Mouse (Mus musculus): ENCODE results near the gene Ptov1. TPM values are rescaled to one million over a fixed set of nuclear protein-coding genes. Genes with fewer than 3 reads are reported as not detected.

Gene Ptov1
- polyA plus RNA-seq, 1 experiment from 2014 or later: 288 TPM

DNA sequence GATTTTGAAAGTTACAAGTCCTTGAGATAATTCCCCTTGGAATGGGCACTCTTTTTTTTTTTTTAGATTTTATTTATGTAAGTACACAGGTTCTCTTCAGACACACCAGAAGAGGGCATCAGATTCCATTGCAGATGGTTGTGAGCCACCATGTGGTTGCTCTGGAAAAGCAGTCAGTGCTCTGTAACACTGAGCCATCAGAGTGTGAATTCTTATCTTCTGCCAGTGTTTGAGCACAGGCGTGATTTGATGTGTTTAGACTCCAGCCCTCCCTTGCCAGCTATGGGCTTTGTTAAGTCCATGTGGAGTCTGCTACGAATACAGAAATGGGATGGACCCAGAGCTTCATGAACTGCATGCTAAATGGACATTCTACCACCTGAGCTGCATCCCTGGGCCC, 51.4 kb downstream of the Ptov1 start:
- no peaks in the 10 kb centered on the region for H3K27me3 ChIP-seq (replicated peaks; ENCODE audit: insufficient read depth, low read length)
- H3K4me1 ChIP-seq (ENCODE audit: insufficient read depth, low read depth, low read length): peaks cover 18% of the 10 kb centered on the region; the same call in 1 of the 2 replicates
- peak overlapping the region; percentile 82; the same call in 1 of the 2 replicates for H3K4me2 ChIP-seq (replicated peaks; ENCODE audit: low read depth, low read length)
- H3K36me3 ChIP-seq (ENCODE audit: insufficient read depth, low read length): no peaks in the 10 kb centered on the region
- 24% methylated on average over 2 of the region's 2 CpGs for WGBS
- peak; percentile 59 for DNase-seq (ENCODE audit: low spot score)
- H3K27ac ChIP-seq (ENCODE audit: low read length): no peak overlapping the region
- no peak for TF ChIP-seq EP300 (IDR thresholded peaks at IDR 0.05)
- peak; percentile 62 for TF ChIP-seq CTCF (IDR thresholded peaks at IDR 0.05)
- no peak overlapping the region for H3K4me3 ChIP-seq (ENCODE audit: low read depth, low read length)
- ATAC-seq: no peak
- no peaks in the 10 kb centered on the region for H3K9me3 ChIP-seq (ENCODE audit: low read length)
- no peak overlapping the region for H3K9ac ChIP-seq (replicated peaks; ENCODE audit: low read depth)

- TF ChIP-seq CTCF (IDR thresholded peaks at IDR 0.05): no peak
- no peak for TF ChIP-seq EP300 (IDR thresholded peaks at IDR 0.05)
- Histone ChIP-seq H3K36me3 (ENCODE audit: insufficient read depth, low read length) (no peaks in the 10 kb centered on the region), H3K9ac (replicated peaks; ENCODE audit: low read depth) (peak overlapping the region; percentile 82), H3K27me3 (replicated peaks; ENCODE audit: insufficient read depth, low read length) (no peaks in the 10 kb centered on the region), H3K4me1 (ENCODE audit: insufficient read depth, low read depth, low read length) (peaks cover 18% of the 10 kb centered on the region; the same call in 1 of the 2 replicates), H3K4me2 (replicated peaks; ENCODE audit: low read depth, low read length) (peak overlapping the region; percentile 82), H3K27ac (ENCODE audit: low read length) (peak overlapping the region; percentile 96; the same call in 1 of the 2 replicates), H3K4me3 (ENCODE audit: low read depth, low read length) (peak overlapping the region; percentile 90), H3K9me3 (ENCODE audit: low read length) (no peaks in the 10 kb centered on the region)
- DNase-seq (ENCODE audit: low spot score) (peak; percentile 4), ATAC-seq (no peak)
- 15% methylated on average over 3 of the region's 3 CpGs for WGBS
These were observed 52.1 kb downstream of the Ptov1 start for GRCm38 (mm10) chr7:44817441-44817840.

DNA sequence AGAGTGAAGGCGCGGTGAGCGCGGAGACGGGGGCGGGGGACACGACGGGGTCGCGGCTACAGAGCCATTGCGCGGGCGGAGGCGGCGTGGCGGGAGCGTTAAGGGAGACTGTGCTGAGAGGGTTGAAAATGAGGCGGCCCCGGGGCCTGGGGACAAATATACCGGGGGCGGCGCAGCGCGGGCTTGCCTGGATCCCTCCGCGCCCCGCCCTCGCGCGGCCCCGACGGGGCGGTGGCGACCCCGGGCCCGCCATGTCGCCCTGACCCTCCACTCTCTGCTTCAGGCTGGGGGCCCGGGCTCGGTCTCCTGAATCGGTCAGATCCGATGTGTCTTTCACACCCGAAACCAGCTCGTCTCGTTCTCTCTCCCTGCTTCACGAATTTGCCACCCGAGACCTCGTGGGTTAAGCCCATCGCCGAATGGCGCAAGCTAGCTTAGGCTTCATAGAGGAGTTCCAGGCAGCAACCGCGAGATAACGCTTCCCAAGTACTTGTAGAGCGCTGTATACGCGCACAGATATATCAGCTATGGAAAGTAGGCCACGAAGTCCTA, 53.0 kb downstream of the Ptov1 start, which contains the start of gene Atf5:
Atf5 (minus strand) TSS at position 189 of the 552 bp plus-strand sequence.
- Histone ChIP-seq H3K27me3 (replicated peaks; ENCODE audit: insufficient read depth, low read length) (no peaks in the 10 kb centered on the region), H3K4me1 (ENCODE audit: insufficient read depth, low read depth, low read length) (peaks cover 18% of the 10 kb centered on the region; the same call in 1 of the 2 replicates), H3K9ac (replicated peaks; ENCODE audit: low read depth) (peak within 1 kb of the TSS; percentile 82), H3K9me3 (ENCODE audit: low read length) (no peaks in the 10 kb centered on the region), H3K4me3 (ENCODE audit: low read depth, low read length) (peak within 1 kb of the TSS; percentile 90), H3K27ac (ENCODE audit: low read length) (peak within 1 kb of the TSS; percentile 96), H3K36me3 (ENCODE audit: insufficient read depth, low read length) (no peaks in the 10 kb centered on the region; the same call in 1 of the 2 replicates), H3K4me2 (replicated peaks; ENCODE audit: low read depth, low read length) (peak within 1 kb of the TSS; percentile 82)
- no peak for TF ChIP-seq CTCF (IDR thresholded peaks at IDR 0.05)
- TF ChIP-seq EP300 (IDR thresholded peaks at IDR 0.05): no peak
- DNase-seq (ENCODE audit: low spot score) (peak; percentile 67), ATAC-seq (peak; percentile 18)
- WGBS: 2% methylated on average over 32 of the region's 57 CpGs

DNA sequence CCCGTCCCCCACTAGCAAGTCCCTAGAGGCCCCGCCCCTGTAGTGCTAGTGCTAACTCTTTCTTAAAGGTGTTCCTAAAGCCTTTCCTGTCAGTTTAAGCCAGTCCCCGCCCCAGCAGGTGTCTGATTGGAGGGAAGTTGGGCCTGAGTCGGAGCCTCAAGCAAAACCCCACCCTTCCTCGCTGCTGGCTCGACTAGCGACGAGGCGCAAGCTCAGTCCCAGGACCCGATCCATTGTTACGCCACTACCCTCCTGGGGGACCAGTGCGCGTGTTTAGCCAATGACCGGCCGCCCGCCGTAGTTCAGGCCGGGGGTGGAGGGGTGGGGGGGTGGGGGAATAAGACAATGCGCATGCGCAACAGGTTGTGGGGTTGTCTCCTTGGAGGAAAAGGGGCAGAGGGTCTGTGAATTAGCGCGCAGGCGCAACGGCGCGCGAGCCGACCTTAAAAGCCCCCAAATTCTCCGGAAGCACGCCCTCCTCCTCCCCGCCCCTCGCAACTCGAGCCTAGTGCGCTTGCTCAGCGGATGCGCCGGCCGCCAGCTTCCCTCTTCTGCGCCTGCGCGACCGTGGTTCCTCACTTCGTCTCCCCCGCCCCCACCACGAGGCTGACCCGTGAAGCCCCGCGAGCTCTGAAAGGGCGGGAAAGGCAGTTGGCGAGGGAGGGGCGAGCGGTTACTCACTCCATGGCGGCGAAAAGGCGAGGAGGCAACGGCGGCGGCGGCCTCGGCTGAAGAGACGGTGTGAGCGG, 53.7 kb downstream of the Ptov1 start, which contains the start of the genes Nup62 and Il4i1:
Nup62 (plus strand) TSS at position 368 of the 749 bp plus-strand sequence.
Il4i1 (plus strand) TSS at position 667 of the 749 bp plus-strand sequence.
- WGBS: under 1% methylated on average over 53 of the region's 62 CpGs
- H3K4me2 ChIP-seq (replicated peaks; ENCODE audit: low read depth, low read length): peak within 1 kb of the TSS; percentile 82
- H3K9me3 ChIP-seq (ENCODE audit: low read length): no peaks in the 10 kb centered on the region
- no peaks in the 10 kb centered on the region for H3K27me3 ChIP-seq (replicated peaks; ENCODE audit: insufficient read depth, low read length)
- H3K27ac ChIP-seq (ENCODE audit: low read length): peak within 1 kb of the TSS; percentile 96
- DNase-seq (ENCODE audit: low spot score) (peak; percentile 99), ATAC-seq (peak; percentile 95)
- peak within 1 kb of the TSS; percentile 90 for H3K4me3 ChIP-seq (ENCODE audit: low read depth, low read length)
- H3K9ac ChIP-seq (replicated peaks; ENCODE audit: low read depth): peak within 1 kb of the TSS; percentile 82
- TF ChIP-seq EP300 (IDR thresholded peaks at IDR 0.05) (no peak), CTCF (IDR thresholded peaks at IDR 0.05) (no peak)
- H3K4me1 ChIP-seq (ENCODE audit: insufficient read depth, low read depth, low read length): peaks cover 18% of the 10 kb centered on the region; the same call in 1 of the 2 replicates
- no peaks in the 10 kb centered on the region; the same call in 1 of the 2 replicates for H3K36me3 ChIP-seq (ENCODE audit: insufficient read depth, low read length)

DNA sequence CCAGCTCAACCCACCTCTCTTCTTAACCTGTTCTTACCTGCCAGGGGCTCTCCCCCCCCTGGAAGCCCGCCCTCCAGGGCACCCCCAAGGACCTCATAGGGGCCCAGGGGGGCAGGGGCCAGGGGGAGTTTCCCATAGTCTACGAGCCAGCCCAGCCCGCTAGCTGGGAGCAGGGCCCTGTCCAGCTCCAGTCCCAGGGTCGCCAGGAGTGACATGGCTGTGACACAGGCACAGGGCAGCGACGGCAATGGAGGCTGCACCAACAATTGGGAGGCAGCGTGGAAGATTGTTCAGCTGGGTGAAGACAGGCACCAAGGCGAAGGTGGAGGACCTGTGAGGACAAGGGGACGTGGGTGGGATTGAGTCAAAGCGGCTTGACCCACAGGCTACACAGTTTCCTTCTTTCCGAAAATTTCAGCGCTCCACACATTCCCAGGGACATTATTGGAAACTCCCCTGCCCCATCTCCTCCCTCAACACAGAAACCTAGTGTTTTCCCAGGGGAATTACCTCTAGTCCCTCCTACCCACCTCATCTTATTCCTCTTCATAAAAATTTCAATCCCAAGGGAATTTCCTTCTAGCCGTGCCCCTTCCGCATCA, 54.5 kb downstream of the Ptov1 start:
- Histone ChIP-seq H3K36me3 (ENCODE audit: insufficient read depth, low read length) (no peaks in the 10 kb centered on the region; the same call in 1 of the 2 replicates), H3K27me3 (replicated peaks; ENCODE audit: insufficient read depth, low read length) (no peaks in the 10 kb centered on the region)
- 29% methylated on average over 13 of the region's 14 CpGs for WGBS

DNA sequence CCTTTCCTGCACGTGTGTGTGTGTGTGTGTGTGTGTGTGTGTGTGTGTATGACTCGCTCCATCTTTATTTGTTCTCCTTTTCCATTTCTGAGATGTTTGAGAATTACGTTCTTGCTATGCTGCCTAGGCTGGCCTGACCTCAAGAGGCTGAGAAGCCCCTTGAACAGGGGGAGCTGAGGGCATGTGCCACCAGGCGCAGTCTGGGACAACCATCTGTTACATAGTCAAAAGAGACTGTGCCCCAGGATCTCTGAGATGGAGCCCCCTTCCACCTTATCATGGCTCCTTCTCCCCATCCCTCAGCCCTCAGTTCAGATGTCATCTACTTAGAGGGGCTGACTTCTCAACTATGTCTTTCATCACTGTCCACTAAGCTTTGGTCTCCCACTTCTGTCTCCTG, 55.2 kb downstream of the Ptov1 start:
- DNase-seq (ENCODE audit: low spot score) (peak; percentile 3), ATAC-seq (no peak)
- no peaks in the 10 kb centered on the region; the same call in 1 of the 2 replicates for H3K36me3 ChIP-seq (ENCODE audit: insufficient read depth, low read length)
- H3K27me3 ChIP-seq (replicated peaks; ENCODE audit: insufficient read depth, low read length): no peaks in the 10 kb centered on the region
- H3K4me1 ChIP-seq (ENCODE audit: insufficient read depth, low read depth, low read length): peaks cover 18% of the 10 kb centered on the region; the same call in 1 of the 2 replicates
- H3K4me2 ChIP-seq (replicated peaks; ENCODE audit: low read depth, low read length): no peak overlapping the region
- WGBS: 85% methylated on average over 4 of the region's 4 CpGs
- no peaks in the 10 kb centered on the region for H3K9me3 ChIP-seq (ENCODE audit: low read length)
- no peak overlapping the region for H3K4me3 ChIP-seq (ENCODE audit: low read depth, low read length)
- no peak overlapping the region for H3K27ac ChIP-seq (ENCODE audit: low read length)
- TF ChIP-seq EP300 (IDR thresholded peaks at IDR 0.05) (no peak), CTCF (IDR thresholded peaks at IDR 0.05) (no peak)
- no peak overlapping the region for H3K9ac ChIP-seq (replicated peaks; ENCODE audit: low read depth)

More for the DNA sequence above, 54.5 kb downstream of the Ptov1 start:
- Histone ChIP-seq H3K4me1 (ENCODE audit: insufficient read depth, low read depth, low read length) (peaks cover 18% of the 10 kb centered on the region; the same call in 1 of the 2 replicates), H3K4me3 (ENCODE audit: low read depth, low read length) (peak overlapping the region; percentile 90), H3K4me2 (replicated peaks; ENCODE audit: low read depth, low read length) (peak overlapping the region; percentile 82), H3K27ac (ENCODE audit: low read length) (peak overlapping the region; percentile 96), H3K9ac (replicated peaks; ENCODE audit: low read depth) (no peak overlapping the region; the same call in 1 of the 2 replicates), H3K9me3 (ENCODE audit: low read length) (no peaks in the 10 kb centered on the region)
- no peak for ATAC-seq
- TF ChIP-seq CTCF (IDR thresholded peaks at IDR 0.05) (no peak; the same call in 1 of the 2 replicates), EP300 (IDR thresholded peaks at IDR 0.05) (no peak)
- no peak for DNase-seq (ENCODE audit: low spot score)
